Mouse (Mus musculus): ENCODE measurements around the gene Fubp1.
A peak's percentile ranks its signal among the peaks of the same experiment; 100 is the strongest.

GRCm38 (mm10) chr3:152193635-152194097, 16.6 kb upstream of the Fubp1 start:
- TF ChIP-seq CTCF (IDR thresholded peaks at IDR 0.05; ENCODE audit: low read depth) (peak; percentile 29; the same call in 1 of the 2 replicates), EP300 (IDR thresholded peaks at IDR 0.05; ENCODE audit: low read depth) (peak; percentile 77)
